Mouse (Mus musculus) G1E (cell line): ENCODE results near the gene Uspl1.

ENCODE experiments used
- CTCF ChIP-seq: IDR thresholded peaks from 2 replicates; pipeline ENCODE4 v1.5.1; 2012; ENCODE audit warnings: low read depth, low read length, inconsistent platforms, mixed read lengths
- POLR2AphosphoS5 ChIP-seq: IDR thresholded peaks from 2 replicates; pipeline ENCODE4 v1.6.1; 2012; ENCODE audit warnings: low read depth, low read length, inconsistent platforms; ENCODE audit not compliant: insufficient replicate concordance
- TAL1 ChIP-seq: conservative IDR thresholded peaks from 2 replicates; pipeline ENCODE4 v1.6.1; 2012; ENCODE audit warnings: low read depth, low read length, inconsistent platforms, mixed read lengths

DNA sequence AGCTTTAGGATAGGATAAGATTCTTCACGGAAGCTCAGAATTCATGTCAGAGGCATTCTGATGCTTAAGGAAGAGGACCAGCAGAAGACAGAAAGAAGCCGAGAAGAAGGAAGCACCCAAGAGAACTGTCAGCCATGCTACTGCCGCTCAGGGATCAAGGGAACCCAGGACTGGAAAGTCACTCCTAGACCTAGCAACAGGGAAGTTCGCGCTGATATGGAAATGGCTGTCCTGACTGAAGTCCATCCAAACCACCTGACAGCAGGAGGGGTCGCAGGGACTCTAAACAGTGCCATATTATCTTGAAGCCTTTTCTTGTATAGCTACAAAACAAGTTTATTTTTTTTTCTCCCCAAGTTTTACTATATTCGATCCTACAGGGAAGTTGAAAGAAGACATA is 9.6 kb upstream of the Uspl1 start:
- TF ChIP-seq CTCF, result no peak
- no peak for TF ChIP-seq POLR2AphosphoS5
- no peak for TF ChIP-seq TAL1
